Mouse (Mus musculus): ENCODE measurements around the gene Csf3r.

DNA sequence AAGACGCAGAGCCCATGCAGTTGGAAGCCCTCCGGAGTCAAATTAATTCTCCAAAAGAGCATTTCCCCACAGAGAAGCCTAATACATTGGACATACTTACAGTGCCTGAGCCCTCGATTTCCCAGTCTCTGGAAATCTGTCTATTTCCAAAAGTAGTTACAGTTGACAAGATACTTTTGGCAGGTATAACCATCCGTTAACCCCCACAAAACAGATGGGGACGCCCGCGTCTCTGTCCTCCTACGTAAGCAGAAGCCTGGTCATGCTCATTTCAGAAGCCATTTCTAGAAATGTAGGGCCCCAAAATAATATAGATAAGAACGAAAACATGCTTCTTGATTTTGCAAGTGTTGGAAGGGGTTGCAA is 34.6 kb downstream of the Csf3r start:
- no peak for TF ChIP-seq CTCF (IDR thresholded peaks at IDR 0.05; ENCODE audit: extremely low read depth, insufficient read length, insufficient replicate concordance, low read depth, low read length)
- TF ChIP-seq POLR2A (IDR thresholded peaks at IDR 0.05; ENCODE audit: low read depth, low read length): no peak
